Mouse (Mus musculus) embryonic facial prominence, embryonic 10.5 days (tissue): ENCODE results near the gene Lpp. TPM values are rescaled to one million over a fixed set of nuclear protein-coding genes. Genes with fewer than 3 reads are reported as not detected.

Experiments used
- DNase-seq: peaks from one replicate; pipeline ENCODE4 v3.0.0-alpha.2; 2017; ENCODE audit warnings: low spot score
- H3K27ac ChIP-seq: fragments of 300-500 bp; sonication (generic); replicated peaks from 2 replicates; pipeline ENCODE4 v1.5.1; 2016; ENCODE audit warnings: mild to moderate bottlenecking
- H3K27me3 ChIP-seq: fragments of 300-500 bp; sonication (generic); replicated peaks from 2 replicates; pipeline ENCODE4 v1.6.1; 2016; ENCODE audit warnings: low read depth, mild to moderate bottlenecking; ENCODE audit not compliant: poor library complexity, severe bottlenecking
- H3K36me3 ChIP-seq: fragments of 300-500 bp; sonication (generic); replicated peaks from 2 replicates; pipeline ENCODE4 v1.6.1; 2016; ENCODE audit warnings: mild to moderate bottlenecking, moderate library complexity
- H3K4me1 ChIP-seq: fragments of 300-500 bp; sonication (generic); 2 replicates; pipeline ENCODE4 v1.6.1; 2016
- H3K4me3 ChIP-seq: fragments of 300-500 bp; sonication (generic); 2 replicates; pipeline ENCODE4 v1.5.1; 2016; ENCODE audit warnings: mild to moderate bottlenecking, moderate library complexity
- H3K9me3 ChIP-seq: fragments of 300-500 bp; sonication (generic); 2 replicates; pipeline ENCODE4 v1.6.1; 2016; ENCODE audit warnings: mild to moderate bottlenecking
- WGBS: fragments of 180-500 bp; shearing (Covaris S2); methylation state at CpG from one replicate; pipeline ENCODE4 v1.1.7; 2016; 5-methylcytosine and 5-hydroxymethylcytosine counted together
- polyA plus RNA-seq: library from polyadenylated mRNA; unstranded; fragments of >200 nt; fragmentation: Nextera tagmentation; extraction: Ambion mirVana; gene quantifications from 2 replicates; pipeline ENCODE4 v1.2.1, GENCODE M21; 2016

The Lpp gene
- polyA plus RNA-seq, 1 experiment from 2014 or later: 43.5 TPM

DNA sequence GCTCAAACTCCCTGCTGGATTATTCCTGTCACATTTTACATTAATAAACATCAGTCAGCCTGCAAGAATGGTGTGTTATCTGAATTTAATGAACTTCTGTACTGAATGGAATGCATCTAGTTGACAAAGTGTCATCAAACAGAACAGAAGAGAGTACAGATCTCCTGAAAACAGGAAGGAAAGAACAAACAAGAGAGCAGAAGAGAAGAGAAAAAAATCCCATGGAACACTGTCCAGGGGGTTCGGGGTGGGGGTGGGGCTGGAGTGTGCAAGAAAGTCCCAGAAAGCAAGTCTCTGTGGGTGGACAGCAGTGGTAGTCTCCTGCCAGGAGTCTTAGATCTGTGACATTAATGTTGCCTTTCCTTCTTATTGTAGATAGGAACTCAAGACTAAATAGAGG, 412.8 kb downstream of the Lpp start:
- Histone ChIP-seq H3K9me3 (no peaks in the 10 kb centered on the region), H3K27ac (no peak overlapping the region), H3K36me3 (no peaks in the 10 kb centered on the region), H3K4me3 (no peak overlapping the region), H3K4me1 (no peaks in the 10 kb centered on the region), H3K27me3 (no peaks in the 10 kb centered on the region)
- DNase-seq: no peak
- 92% methylated on average over 1 of the region's 1 CpGs for WGBS

GRCm38 (mm10) chr16:24807565-24807964, 414.3 kb downstream of the Lpp start:
- no peaks in the 10 kb centered on the region for H3K36me3 ChIP-seq
- no peak overlapping the region for H3K27ac ChIP-seq
- DNase-seq: no peak
- H3K9me3 ChIP-seq: no peaks in the 10 kb centered on the region
- 77% methylated on average over 4 of the region's 4 CpGs for WGBS
- no peaks in the 10 kb centered on the region for H3K4me1 ChIP-seq
- H3K27me3 ChIP-seq: no peaks in the 10 kb centered on the region
- H3K4me3 ChIP-seq: no peak overlapping the region

GRCm38 (mm10) chr16:24809811-24810210, 416.5 kb downstream of the Lpp start:
- Histone ChIP-seq H3K4me1 (no peaks in the 10 kb centered on the region), H3K27me3 (no peaks in the 10 kb centered on the region), H3K4me3 (no peak overlapping the region), H3K27ac (no peak overlapping the region), H3K9me3 (no peaks in the 10 kb centered on the region), H3K36me3 (no peaks in the 10 kb centered on the region)
- no peak for DNase-seq
- 92% methylated on average over 6 of the region's 6 CpGs for WGBS

GRCm38 (mm10) chr16:24816621-24817020, 423.3 kb downstream of the Lpp start:
- 81% methylated on average over 3 of the region's 3 CpGs for WGBS
- Histone ChIP-seq H3K27ac (no peak overlapping the region), H3K27me3 (no peaks in the 10 kb centered on the region), H3K4me3 (no peak overlapping the region), H3K4me1 (no peaks in the 10 kb centered on the region), H3K36me3 (no peaks in the 10 kb centered on the region), H3K9me3 (no peaks in the 10 kb centered on the region)
- DNase-seq: no peak

DNA sequence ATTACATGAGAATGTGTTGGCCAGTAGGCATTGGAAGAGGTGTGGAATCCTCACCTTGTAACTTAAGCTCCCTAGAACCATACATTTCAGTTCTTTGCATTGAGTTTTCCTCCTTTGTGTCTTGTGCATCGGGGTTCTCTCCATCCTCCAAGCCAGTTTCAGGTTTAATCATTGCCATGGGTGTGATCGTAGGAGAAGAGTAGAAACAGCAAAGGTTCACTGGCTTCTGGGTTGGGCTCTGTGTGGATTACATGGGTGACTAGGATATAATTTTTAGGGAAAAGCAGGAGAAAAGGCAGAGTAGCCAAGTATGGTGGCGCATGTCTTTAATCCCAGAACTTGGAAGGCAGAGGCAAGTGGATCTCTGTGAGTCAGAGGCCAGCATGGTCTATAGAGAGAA, 424.1 kb downstream of the Lpp start:
- no peaks in the 10 kb centered on the region for H3K27me3 ChIP-seq
- WGBS: 94% methylated on average over 3 of the region's 3 CpGs
- DNase-seq: no peak
- H3K4me3 ChIP-seq: no peak overlapping the region
- no peaks in the 10 kb centered on the region for H3K4me1 ChIP-seq
- H3K36me3 ChIP-seq: no peaks in the 10 kb centered on the region
- H3K27ac ChIP-seq: no peak overlapping the region
- no peaks in the 10 kb centered on the region for H3K9me3 ChIP-seq

GRCm38 (mm10) chr16:24819127-24819526, 425.8 kb downstream of the Lpp start:
- Histone ChIP-seq H3K4me3 (no peak overlapping the region), H3K4me1 (no peaks in the 10 kb centered on the region), H3K27me3 (no peaks in the 10 kb centered on the region), H3K27ac (no peak overlapping the region), H3K36me3 (no peaks in the 10 kb centered on the region), H3K9me3 (no peaks in the 10 kb centered on the region)
- WGBS: 64% methylated on average over 4 of the region's 4 CpGs
- DNase-seq: peak; percentile 12

GRCm38 (mm10) chr16:24822182-24822875, 429.0 kb downstream of the Lpp start:
- Histone ChIP-seq H3K9me3 (no peaks in the 10 kb centered on the region), H3K4me1 (no peaks in the 10 kb centered on the region), H3K27me3 (no peaks in the 10 kb centered on the region), H3K36me3 (no peaks in the 10 kb centered on the region), H3K4me3 (no peak overlapping the region), H3K27ac (no peak overlapping the region)
- DNase-seq: no peak
- 82% methylated on average over 5 of the region's 5 CpGs for WGBS

DNA sequence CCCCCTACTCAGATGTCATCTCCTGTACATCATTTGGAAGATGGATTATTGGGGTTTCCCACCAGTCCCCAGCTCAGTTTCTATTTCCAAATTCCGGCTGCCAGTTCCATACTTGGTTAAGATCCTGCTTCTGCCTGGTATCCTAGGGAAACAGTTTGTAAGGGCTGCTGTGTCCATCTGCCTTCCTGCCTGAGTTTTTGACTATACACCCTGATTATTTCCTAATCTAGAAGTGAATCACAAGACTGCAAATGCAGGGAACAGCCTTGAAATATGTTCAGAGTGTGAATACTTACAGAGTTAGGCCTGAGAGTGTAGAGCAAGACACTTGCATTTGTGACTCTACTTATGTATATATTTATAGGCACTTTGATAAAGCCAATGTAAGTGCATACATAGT, 429.6 kb downstream of the Lpp start:
- H3K36me3 ChIP-seq: no peaks in the 10 kb centered on the region
- no peaks in the 10 kb centered on the region for H3K27me3 ChIP-seq
- no peak overlapping the region for H3K4me3 ChIP-seq
- no peaks in the 10 kb centered on the region for H3K4me1 ChIP-seq
- H3K9me3 ChIP-seq: no peaks in the 10 kb centered on the region
- no peak overlapping the region for H3K27ac ChIP-seq
- DNase-seq: no peak
- 88% methylated on average over 1 of the region's 1 CpGs for WGBS

DNA sequence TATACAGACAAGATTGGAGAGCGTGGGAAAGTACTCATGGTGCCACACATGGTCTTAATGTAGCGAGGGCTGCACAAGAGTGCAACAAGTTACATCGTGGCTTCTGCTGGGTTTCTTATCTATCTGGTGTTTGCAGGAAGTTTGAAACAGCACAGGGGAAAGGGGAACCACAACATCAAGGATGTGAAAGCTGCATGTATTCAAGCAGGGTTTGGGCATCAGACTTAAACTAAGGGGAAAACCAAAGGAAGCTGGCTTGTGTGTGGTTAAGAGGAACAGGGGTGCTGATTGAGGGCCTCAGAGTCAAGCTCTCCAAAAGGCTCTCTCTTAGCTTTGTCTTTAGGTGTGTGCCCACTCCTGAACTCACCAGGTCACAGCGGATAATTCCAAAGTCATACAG, 433.1 kb downstream of the Lpp start:
- Histone ChIP-seq H3K4me3 (no peak overlapping the region), H3K27ac (no peak overlapping the region), H3K4me1 (peaks cover 5% of the 10 kb centered on the region; the same call in 1 of the 2 replicates), H3K9me3 (no peaks in the 10 kb centered on the region), H3K36me3 (no peaks in the 10 kb centered on the region), H3K27me3 (no peaks in the 10 kb centered on the region)
- WGBS: 93% methylated on average over 4 of the region's 4 CpGs
- DNase-seq: no peak

GRCm38 (mm10) chr16:24828207-24828803, 435.0 kb downstream of the Lpp start:
- peaks cover 5% of the 10 kb centered on the region; the same call in 1 of the 2 replicates for H3K4me1 ChIP-seq
- H3K36me3 ChIP-seq: no peaks in the 10 kb centered on the region
- H3K27me3 ChIP-seq: no peaks in the 10 kb centered on the region
- DNase-seq: no peak
- WGBS: 92% methylated on average over 2 of the region's 2 CpGs
- H3K27ac ChIP-seq: no peak overlapping the region
- H3K4me3 ChIP-seq: no peak overlapping the region
- no peaks in the 10 kb centered on the region for H3K9me3 ChIP-seq

DNA sequence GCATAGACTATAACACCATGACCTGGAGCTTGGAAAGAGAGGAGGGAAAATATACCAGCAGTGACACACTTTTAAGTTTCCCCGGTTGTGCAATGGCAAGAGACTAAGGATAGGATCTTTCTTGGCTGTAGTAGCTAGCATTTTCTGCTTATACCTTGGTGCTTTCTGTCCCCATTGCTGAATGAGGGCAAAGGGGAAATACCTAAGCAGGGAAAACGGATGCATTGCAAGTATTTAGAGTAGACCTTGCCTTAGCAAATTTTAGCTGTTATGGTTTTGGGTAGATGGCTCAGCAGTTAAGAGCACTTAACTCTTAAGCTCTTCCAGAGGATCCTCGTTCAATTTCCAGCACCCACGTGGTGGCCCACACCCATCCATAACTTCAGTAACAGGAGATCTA, 436.6 kb downstream of the Lpp start:
- H3K4me3 ChIP-seq: no peak overlapping the region
- no peak for DNase-seq
- peaks cover 5% of the 10 kb centered on the region; the same call in 1 of the 2 replicates for H3K4me1 ChIP-seq
- WGBS: 82% methylated on average over 4 of the region's 4 CpGs
- no peaks in the 10 kb centered on the region for H3K9me3 ChIP-seq
- H3K36me3 ChIP-seq: no peaks in the 10 kb centered on the region
- H3K27ac ChIP-seq: no peak overlapping the region
- H3K27me3 ChIP-seq: no peaks in the 10 kb centered on the region

GRCm38 (mm10) chr16:24830939-24831338, 437.6 kb downstream of the Lpp start:
- Histone ChIP-seq H3K9me3 (no peaks in the 10 kb centered on the region), H3K27ac (no peak overlapping the region), H3K27me3 (no peaks in the 10 kb centered on the region), H3K36me3 (no peaks in the 10 kb centered on the region), H3K4me1 (peaks cover 5% of the 10 kb centered on the region; the same call in 1 of the 2 replicates), H3K4me3 (no peak overlapping the region)
- WGBS: 67% methylated on average over 7 of the region's 7 CpGs
- DNase-seq: no peak

- WGBS: 91% methylated on average over 8 of the region's 8 CpGs
- H3K9me3 ChIP-seq: no peaks in the 10 kb centered on the region
- DNase-seq: no peak
Observed at GRCm38 (mm10) chr16:24833221-24833620, 439.9 kb downstream of the Lpp start.

More at GRCm38 (mm10) chr16:24833221-24833620, 439.9 kb downstream of the Lpp start:
- no peaks in the 10 kb centered on the region for H3K36me3 ChIP-seq
- H3K27ac ChIP-seq: no peak overlapping the region
- H3K4me3 ChIP-seq: no peak overlapping the region
- H3K27me3 ChIP-seq: no peaks in the 10 kb centered on the region
- H3K4me1 ChIP-seq: peaks cover 5% of the 10 kb centered on the region; the same call in 1 of the 2 replicates
